Mouse (Mus musculus): ENCODE results near the gene Pdlim7. TPM values are rescaled to one million over a fixed set of nuclear protein-coding genes. Genes with fewer than 3 reads are reported as not detected.

Pdlim7 gene
- total and polyA plus RNA-seq, 3 experiments = 8.7 to 32.5 (median 11.2) TPM

- no peak overlapping the region for H3K4me3 ChIP-seq (replicated peaks in 1 of 3; ENCODE audit: low read depth in 2 of 3, low read length in 2 of 3, poor library complexity in 1 of 3)
- dilution Hi-C loops (cut with MboI; ENCODE audit: extremely low pct_ligation_motif_present, extremely low pct_unique_long_range_greater_than_20kb, low sequenced_read_pairs) = no loop called here
- H3K4me1 ChIP-seq (ENCODE audit: control insufficient read depth in 1 of 2, insufficient read depth in 2 of 2) = peaks cover 8 to 30% of the 10 kb centered on the region in 2 experiments; a peak in 3 of 4 replicates
Measured at GRCm38 (mm10) chr13:55476256-55476655, 37.2 kb downstream of the Pdlim7 start.

GRCm38 (mm10) chr13:55475750-55476149, 37.7 kb downstream of the Pdlim7 start:
- no peak overlapping the region for H3K27ac ChIP-seq (ENCODE audit: insufficient read depth, low read depth)
- no peaks in the 10 kb centered on the region for H3K36me3 ChIP-seq (replicated peaks in 1 of 2; ENCODE audit: control insufficient read depth in 1 of 2, insufficient read depth in 1 of 2, low read length in 1 of 2)
- H3K4me1 ChIP-seq (ENCODE audit: control insufficient read depth in 1 of 2, insufficient read depth in 2 of 2) = peaks cover 8 to 35% of the 10 kb centered on the region in 2 experiments; a peak in 3 of 4 replicates
- no peak overlapping the region for H3K9ac ChIP-seq (ENCODE audit: insufficient read depth, low read depth)
- H3K79me2 ChIP-seq (replicated peaks; ENCODE audit: control insufficient read depth, extremely low read depth, insufficient read depth, poor library complexity, severe bottlenecking) = no peaks in the 10 kb centered on the region
- no peak overlapping the region for H3K4me3 ChIP-seq (replicated peaks in 1 of 3; ENCODE audit: low read depth in 2 of 3, low read length in 2 of 3, poor library complexity in 1 of 3)
- in situ Hi-C loops (cut with MboI; ENCODE audit: low pct_ligation_motif_present, low pct_unique_long_range_greater_than_20kb, low sequenced_read_pairs) (loop anchor here (5.0 kb wide), 1 partner anchor 42 kb away; no protein-coding TSS in a partner anchor), dilution Hi-C loops (cut with MboI; ENCODE audit: extremely low pct_ligation_motif_present, extremely low pct_unique_long_range_greater_than_20kb, low sequenced_read_pairs) (no loop called here)
- DNase-seq (ENCODE audit: extremely low read depth) = no peak
- peaks cover 78% of the 10 kb centered on the region for H3K27me3 ChIP-seq (replicated peaks)
- H3K4me2 ChIP-seq (ENCODE audit: insufficient read depth, low read depth, poor library complexity, severe bottlenecking) = no peak overlapping the region
- H3K9me3 ChIP-seq (replicated peaks; ENCODE audit: low read length) = peaks cover 8% of the 10 kb centered on the region
- TF ChIP-seq ZKSCAN1 (IDR thresholded peaks at IDR 0.05; ENCODE audit: borderline replicate concordance, low read depth, low read length) = no peak
- TF ChIP-seq MEF2A (IDR thresholded peaks at IDR 0.05; ENCODE audit: borderline replicate concordance, low read depth, low read length) = no peak
- TF ChIP-seq USF1 (IDR thresholded peaks at IDR 0.05; ENCODE audit: low read depth, low read length) = no peak
- no peak for TF ChIP-seq KAT2A (IDR thresholded peaks at IDR 0.05; ENCODE audit: insufficient replicate concordance, low read length)
- no peak for TF ChIP-seq UBTF (IDR thresholded peaks at IDR 0.05; ENCODE audit: low read depth, low read length)
- TF ChIP-seq PAX5 (IDR thresholded peaks at IDR 0.05; ENCODE audit: low read length) = no peak
- no peak for TF ChIP-seq MAFK (IDR thresholded peaks at IDR 0.05; ENCODE audit: insufficient replicate concordance, low read length)
- TF ChIP-seq JUND (conservative IDR thresholded peaks at IDR 0.05; ENCODE audit: low read depth, low read length) = no peak

More at GRCm38 (mm10) chr13:55476256-55476655, 37.2 kb downstream of the Pdlim7 start:
- no peak overlapping the region for H3K9ac ChIP-seq (ENCODE audit: insufficient read depth, low read depth)
- no peaks in the 10 kb centered on the region for H3K36me3 ChIP-seq (replicated peaks in 1 of 2; ENCODE audit: control insufficient read depth in 1 of 2, insufficient read depth in 1 of 2, low read length in 1 of 2)
- no peaks in the 10 kb centered on the region for H3K79me2 ChIP-seq (replicated peaks; ENCODE audit: control insufficient read depth, extremely low read depth, insufficient read depth, poor library complexity, severe bottlenecking)
- H3K27me3 ChIP-seq (replicated peaks) = peaks cover 78% of the 10 kb centered on the region
- H3K9me3 ChIP-seq (replicated peaks; ENCODE audit: low read length) = peaks cover 8% of the 10 kb centered on the region
- DNase-seq (ENCODE audit: extremely low read depth) = no peak
- TF ChIP-seq MAFK (IDR thresholded peaks at IDR 0.05; ENCODE audit: insufficient replicate concordance, low read length) = no peak
- TF ChIP-seq UBTF (IDR thresholded peaks at IDR 0.05; ENCODE audit: low read depth, low read length) = no peak
- TF ChIP-seq JUND (conservative IDR thresholded peaks at IDR 0.05; ENCODE audit: low read depth, low read length) = no peak
- TF ChIP-seq CTCF (conservative IDR thresholded peaks at IDR 0.05 in 1 of 2, IDR thresholded peaks at IDR 0.05 in 1 of 2; ENCODE audit: low read depth in 2 of 2, low read length in 2 of 2) = no peak
- TF ChIP-seq JUN (IDR thresholded peaks at IDR 0.05; ENCODE audit: insufficient read depth, low read depth, low read length) = no peak
- TF ChIP-seq NRF1 (IDR thresholded peaks at IDR 0.05; ENCODE audit: low read depth, low read length) = no peak
- in situ Hi-C loops (cut with MboI; ENCODE audit: low pct_ligation_motif_present, low pct_unique_long_range_greater_than_20kb, low sequenced_read_pairs) = loop anchor here (5.0 kb wide), 1 partner anchor 41 kb away; no protein-coding TSS in a partner anchor
- no peak overlapping the region for H3K27ac ChIP-seq (ENCODE audit: insufficient read depth, low read depth)
- no peak overlapping the region for H3K4me2 ChIP-seq (ENCODE audit: insufficient read depth, low read depth, poor library complexity, severe bottlenecking)

- no peak for DNase-seq (ENCODE audit: extremely low read depth)
- no peak overlapping the region for H3K9ac ChIP-seq (ENCODE audit: insufficient read depth, low read depth)
- H3K4me2 ChIP-seq (ENCODE audit: insufficient read depth, low read depth, poor library complexity, severe bottlenecking) = no peak overlapping the region
- TF ChIP-seq SMC3 (IDR thresholded peaks at IDR 0.05; ENCODE audit: low read depth, low read length) (no peak), MAFK (IDR thresholded peaks at IDR 0.05; ENCODE audit: insufficient replicate concordance, low read length) (no peak), KAT2A (IDR thresholded peaks at IDR 0.05; ENCODE audit: insufficient replicate concordance, low read length) (no peak), ZMIZ1 (IDR thresholded peaks at IDR 0.05; ENCODE audit: low read depth, low read length) (no peak), CHD1 (IDR thresholded peaks at IDR 0.05; ENCODE audit: low read depth, low read length) (no peak), IRF4 (IDR thresholded peaks at IDR 0.05; ENCODE audit: low read depth, low read length) (no peak), MEF2A (IDR thresholded peaks at IDR 0.05; ENCODE audit: borderline replicate concordance, low read depth, low read length) (no peak), ZKSCAN1 (IDR thresholded peaks at IDR 0.05; ENCODE audit: borderline replicate concordance, low read depth, low read length) (no peak), CHD2 (IDR thresholded peaks at IDR 0.05; ENCODE audit: low read length) (no peak), ELF1 (IDR thresholded peaks at IDR 0.05; ENCODE audit: low read depth, low read length) (no peak), NRF1 (IDR thresholded peaks at IDR 0.05; ENCODE audit: low read depth, low read length) (no peak), MXI1 (IDR thresholded peaks at IDR 0.05; ENCODE audit: low read depth, low read length) (no peak), BHLHE40 (IDR thresholded peaks at IDR 0.05; ENCODE audit: low read depth, low read length) (no peak), GABPA (IDR thresholded peaks at IDR 0.05; ENCODE audit: insufficient replicate concordance, low read depth, low read length) (no peak), USF1 (IDR thresholded peaks at IDR 0.05; ENCODE audit: low read depth, low read length) (no peak), JUN (IDR thresholded peaks at IDR 0.05; ENCODE audit: insufficient read depth, low read depth, low read length) (no peak), UBTF (IDR thresholded peaks at IDR 0.05; ENCODE audit: low read depth, low read length) (no peak), MAX (IDR thresholded peaks at IDR 0.05; ENCODE audit: low read length) (no peak), TCF12 (IDR thresholded peaks at IDR 0.05; ENCODE audit: low read depth, low read length) (no peak)
- dilution Hi-C loops (cut with MboI; ENCODE audit: extremely low pct_ligation_motif_present, extremely low pct_unique_long_range_greater_than_20kb, low sequenced_read_pairs) = no loop called here
- in situ Hi-C loops (cut with MboI; ENCODE audit: low pct_ligation_motif_present, low pct_unique_long_range_greater_than_20kb, low sequenced_read_pairs) = loop anchor here (5.0 kb wide), 1 partner anchor 43 kb away; no protein-coding TSS in a partner anchor
- H3K4me3 ChIP-seq (replicated peaks in 1 of 3; ENCODE audit: low read depth in 2 of 3, low read length in 2 of 3, poor library complexity in 1 of 3) = no peak overlapping the region
- H3K27ac ChIP-seq (ENCODE audit: insufficient read depth, low read depth) = no peak overlapping the region
- H3K9me3 ChIP-seq (replicated peaks; ENCODE audit: low read length) = peaks cover 4% of the 10 kb centered on the region
- H3K4me1 ChIP-seq (ENCODE audit: control insufficient read depth in 1 of 2, insufficient read depth in 2 of 2) = peaks cover 8 to 36% of the 10 kb centered on the region in 2 experiments; a peak in 3 of 4 replicates
- H3K27me3 ChIP-seq (replicated peaks) = peaks cover 76% of the 10 kb centered on the region
- H3K79me2 ChIP-seq (replicated peaks; ENCODE audit: control insufficient read depth, extremely low read depth, insufficient read depth, poor library complexity, severe bottlenecking) = no peaks in the 10 kb centered on the region
- H3K36me3 ChIP-seq (replicated peaks in 1 of 2; ENCODE audit: control insufficient read depth in 1 of 2, insufficient read depth in 1 of 2, low read length in 1 of 2) = no peaks in the 10 kb centered on the region
Measured at GRCm38 (mm10) chr13:55474621-55475069, 38.8 kb downstream of the Pdlim7 start.

All from CH12.LX (cell line).